Mouse (Mus musculus) midbrain, embryonic 16.5 days (tissue): Measurements from ENCODE around the gene Vmn2r3. TPM values are rescaled to one million over a fixed set of nuclear protein-coding genes. Genes with fewer than 3 reads are reported as not detected.
"Not testable (repeated sequence)": the region's sequence is repeated elsewhere in the genome, so short reads cannot be mapped to it uniquely, and the experiment has no call there.

Experiments
- ATAC-seq: fragments of 200-750 bp; cut with Nextera tagmentation; 2 replicates; pipeline ENCODE4 v1.8.0; 2017; ENCODE audit warnings: moderate TSS enrichment
- H3K27ac ChIP-seq: fragments of 300-500 bp; sonication (generic); 2 replicates; pipeline ENCODE4 v1.5.1; 2014; ENCODE audit warnings: mild to moderate bottlenecking, low read length, mixed read lengths
- H3K27me3 ChIP-seq: fragments of 300-500 bp; sonication (generic); 2 replicates; pipeline ENCODE4 v1.6.1; 2014; ENCODE audit warnings: low read depth, low read length, mixed read lengths; ENCODE audit not compliant: control insufficient read depth, insufficient read depth
- H3K36me3 ChIP-seq: fragments of 300-500 bp; sonication (generic); 2 replicates; pipeline ENCODE4 v1.6.1; 2014; ENCODE audit warnings: mild to moderate bottlenecking, low read length, moderate library complexity, mixed read lengths; ENCODE audit not compliant: control insufficient read depth, insufficient read depth
- H3K4me1 ChIP-seq: fragments of 300-500 bp; sonication (generic); 2 replicates; pipeline ENCODE4 v1.6.1; 2014; ENCODE audit warnings: mild to moderate bottlenecking, low read length, mixed read lengths; ENCODE audit not compliant: control insufficient read depth, insufficient read depth
- H3K4me2 ChIP-seq: fragments of 300-500 bp; sonication (generic); 2 replicates; pipeline ENCODE4 v1.6.1; 2014; ENCODE audit warnings: mild to moderate bottlenecking, low read length, mixed read lengths
- H3K4me3 ChIP-seq: fragments of 300-500 bp; sonication (generic); 2 replicates; pipeline ENCODE4 v1.5.1; 2014; ENCODE audit warnings: low read depth, mild to moderate bottlenecking, low read length, moderate library complexity, mixed read lengths
- H3K9ac ChIP-seq: fragments of 300-500 bp; sonication (generic); 2 replicates; pipeline ENCODE4 v1.6.1; 2014; ENCODE audit warnings: low read depth, low read length, mixed read lengths
- H3K9me3 ChIP-seq: fragments of 300-500 bp; sonication (generic); replicated peaks from 2 replicates; pipeline ENCODE4 v1.6.1; 2014; ENCODE audit warnings: mild to moderate bottlenecking, low read length, mixed read lengths; ENCODE audit not compliant: control insufficient read depth, poor library complexity, severe bottlenecking
- WGBS: fragments of 180-500 bp; shearing (Covaris S2); extraction: QIAGEN DNeasy Blood & Tissue Kit; methylation state at CpG from one replicate; pipeline ENCODE4 v1.1.7; 2014; 5-methylcytosine and 5-hydroxymethylcytosine counted together
- polyA plus RNA-seq: library from polyadenylated mRNA; unstranded; fragments of >200 nt; fragmentation: Nextera tagmentation; extraction: Ambion mirVana; gene quantifications from 2 replicates; pipeline ENCODE4 v1.2.1, GENCODE M21; 2015

The Vmn2r3 gene
- polyA plus RNA-seq, 1 experiment from 2014 or later = 0.03 TPM

- H3K27me3 ChIP-seq, H3K27ac ChIP-seq, ATAC-seq, H3K9me3 ChIP-seq, H3K4me3 ChIP-seq, H3K9ac ChIP-seq, H3K4me2 ChIP-seq, H3K36me3 ChIP-seq, H3K4me1 ChIP-seq: not testable (repeated sequence)
- 88% methylated on average over 6 of the region's 6 CpGs for WGBS
Measured at GRCm38 (mm10) chr3:64235459-64235858, 54.0 kb downstream of the Vmn2r3 start.

DNA sequence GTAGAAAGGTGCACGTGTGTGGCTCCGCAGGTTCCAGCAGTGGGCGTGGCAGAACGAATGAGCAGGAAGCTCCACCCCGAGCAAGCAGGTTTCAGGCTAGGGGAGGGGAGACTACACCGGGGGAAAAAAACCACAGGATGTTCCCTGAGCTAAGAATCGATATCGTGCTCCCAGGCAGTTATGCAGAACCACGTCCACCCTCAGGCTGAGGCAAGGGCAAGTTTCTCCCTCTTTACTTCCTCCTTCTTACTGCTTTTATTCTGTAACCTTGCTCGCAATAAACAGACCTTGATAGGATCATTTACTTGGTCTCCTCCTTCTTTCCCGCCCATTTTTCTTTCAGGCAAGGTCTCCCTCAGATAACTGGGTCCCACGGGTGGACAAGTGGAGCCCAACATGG, 55.9 kb downstream of the Vmn2r3 start:
- not testable (repeated sequence) for H3K4me3 ChIP-seq, H3K27me3 ChIP-seq, H3K27ac ChIP-seq, H3K9ac ChIP-seq, H3K36me3 ChIP-seq, H3K4me2 ChIP-seq, ATAC-seq, H3K4me1 ChIP-seq, H3K9me3 ChIP-seq
- 93% methylated on average over 8 of the region's 12 CpGs for WGBS

- no peaks in the 10 kb centered on the region for H3K27me3 ChIP-seq
- H3K4me2 ChIP-seq = no peak overlapping the region
- ATAC-seq = no peak
- H3K9me3 ChIP-seq = no peaks in the 10 kb centered on the region
- no peaks in the 10 kb centered on the region for H3K36me3 ChIP-seq
- H3K9ac ChIP-seq = no peak overlapping the region
- no peak overlapping the region for H3K27ac ChIP-seq
- 59% methylated on average over 2 of the region's 2 CpGs for WGBS
- no peaks in the 10 kb centered on the region for H3K4me1 ChIP-seq
- no peak overlapping the region for H3K4me3 ChIP-seq
Measured at GRCm38 (mm10) chr3:64227243-64227642, 62.3 kb downstream of the Vmn2r3 start.

Other genes starting within 250 kb of the Vmn2r3 start
- 0.12 and 0.13 TPM in 2 replicates for gene Vmn2r1, start 208.2 kb downstream of the Vmn2r3 start, polyA plus RNA-seq
- 0.05 TPM in 1 of 2 replicates, not detected in the other for gene Vmn2r2, start 147.8 kb downstream of the Vmn2r3 start, polyA plus RNA-seq
- gene Vmn2r4, start 125.7 kb upstream of the Vmn2r3 start, polyA plus RNA-seq = not detected in 2 replicates
- not detected in 2 replicates for gene Vmn2r5, start 220.1 kb upstream of the Vmn2r3 start, polyA plus RNA-seq